Mouse (Mus musculus): ENCODE results near the gene Lamtor3.
"Not testable (repeated sequence)": the region's sequence is repeated elsewhere in the genome, so short reads cannot be mapped to it uniquely, and the experiment has no call there.

The Lamtor3 gene

GRCm38 (mm10) chr3:137964014-137964413 is 45.7 kb downstream of the Lamtor3 start:
- not testable (repeated sequence) for DNase-seq

- DNase-seq = no peak
These were observed 50.0 kb downstream of the Lamtor3 start for GRCm38 (mm10) chr3:137968105-137968819.

GRCm38 (mm10) chr3:137968820-137969486 is 50.6 kb downstream of the Lamtor3 start:
- no peak for DNase-seq

GRCm38 (mm10) chr3:137969951-137970350 is 51.6 kb downstream of the Lamtor3 start:
- DNase-seq = no peak

GRCm38 (mm10) chr3:137972224-137972623 is 53.9 kb downstream of the Lamtor3 start:
- no peak for DNase-seq

- no peak for DNase-seq
These were observed 54.7 kb downstream of the Lamtor3 start for GRCm38 (mm10) chr3:137972989-137973388.

- DNase-seq = no peak
These were observed 56.0 kb downstream of the Lamtor3 start for GRCm38 (mm10) chr3:137974306-137974705.

GRCm38 (mm10) chr3:137975435-137975834 is 57.1 kb downstream of the Lamtor3 start:
- no peak for DNase-seq

GRCm38 (mm10) chr3:137975856-137976423 is 57.6 kb downstream of the Lamtor3 start:
- no peak for DNase-seq

- no peak for DNase-seq
These were observed 58.8 kb downstream of the Lamtor3 start for GRCm38 (mm10) chr3:137976943-137977628.

- DNase-seq = no peak
These were observed 59.3 kb downstream of the Lamtor3 start for GRCm38 (mm10) chr3:137977629-137978041.

- no peak for DNase-seq
These were observed 59.9 kb downstream of the Lamtor3 start for GRCm38 (mm10) chr3:137978233-137978632.

Data from cerebellum, adult 8-10 months (tissue).